12 mouse cellular contexts compared by ENCODE assay signal in the genomic region with DNA sequence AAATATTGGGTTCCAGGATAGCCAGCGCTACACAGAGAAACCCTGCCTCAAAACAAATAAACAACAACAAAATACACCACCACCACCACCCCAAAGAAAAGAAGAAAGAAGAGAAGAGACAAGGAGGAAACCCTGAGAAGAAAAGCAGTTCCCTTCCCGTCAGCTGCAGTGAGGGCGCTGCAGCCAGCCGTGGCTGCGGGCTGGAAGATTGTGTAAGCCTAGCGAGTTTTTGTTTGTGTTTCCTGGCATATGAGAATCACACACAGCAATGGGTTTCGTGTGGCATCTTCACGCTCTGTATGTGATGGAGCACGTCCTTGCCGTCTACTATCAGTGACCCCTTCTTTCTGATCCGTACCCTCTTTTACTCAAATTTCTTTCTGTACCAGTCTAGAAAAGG. TPM values are rescaled to one million over a fixed set of nuclear protein-coding genes. Genes with fewer than 3 reads are reported as not detected.
DNase-seq lines count a peak whose midpoint lies in the region; ATAC-seq and TF ChIP-seq lines count a peak whose summit lies in the region.
"Had no signal": no experiment of that assay in that cellular context is flagged by ENCODE, and none has a peak within 500 bp of the region (broad histone marks: within the 10 kb centered on the region; RNA-seq: fewer than 3 reads in every experiment).

No protein-coding gene starts in this region.

- no peaks in the 10 kb centered on the region for H3K9me3 ChIP-seq in lung, postnatal 0 days (ENCODE audit: low read length)
- no peaks in the 10 kb centered on the region for H3K9me3 ChIP-seq in limb, embryonic 11.5 days (ENCODE audit: control insufficient read depth, low read length)
- H3K9me3 ChIP-seq in midbrain, embryonic 15.5 days = no peaks in the 10 kb centered on the region
- H3K9me3 ChIP-seq: neural tube, embryonic 15.5 days had no signal

- no peak for TF ChIP-seq EP300 in lung, postnatal 0 days (IDR thresholded peaks at IDR 0.05)

- intact Hi-C loops in gastrocnemius, adult 2 months (cut with DNase I) = loop anchor here (2.0 kb wide), 1 partner anchor 26 kb away; no protein-coding TSS in a partner anchor

- no peak for TF ChIP-seq CTCF in gastrocnemius, adult 2 months (IDR thresholded peaks at IDR 0.05)
- peak; percentile 15; the same call in 1 of the 2 replicates for TF ChIP-seq CTCF in lung, postnatal 0 days (IDR thresholded peaks at IDR 0.05)
- TF ChIP-seq CTCF in lung, adult 2 months (IDR thresholded peaks at IDR 0.05; ENCODE audit: insufficient read depth, low read length) = no peak

- H3K79me2 ChIP-seq in myocyte (ENCODE audit: control insufficient read depth, insufficient read depth) = peaks cover 29% of the 10 kb centered on the region

- no peaks in the 10 kb centered on the region; the same call in 1 of the 2 replicates for H3K4me1 ChIP-seq in lung, postnatal 0 days (ENCODE audit: insufficient read depth, low read depth, low read length)
- peaks cover 11% of the 10 kb centered on the region for H3K4me1 ChIP-seq in lung, adult 2 months (ENCODE audit: control insufficient read depth, insufficient read depth, low read length)
- H3K4me1 ChIP-seq in limb, embryonic 11.5 days (ENCODE audit: control insufficient read depth, insufficient read depth, low read length) = peaks cover 34% of the 10 kb centered on the region
- peaks cover 11% of the 10 kb centered on the region for H3K4me1 ChIP-seq in midbrain, embryonic 15.5 days

- no peak overlapping the region for H3ac ChIP-seq in myocyte (ENCODE audit: control insufficient read depth, insufficient read length)

- H3K4me3 ChIP-seq in gastrocnemius, adult 2 months = peak overlapping the region; percentile 59
- no peak overlapping the region for H3K4me3 ChIP-seq in lung, postnatal 0 days (ENCODE audit: low read depth, low read length)
- no peak overlapping the region for H3K4me3 ChIP-seq in lung, adult 2 months (replicated peaks; ENCODE audit: extremely low read depth, low read depth, low read length)
- no peak overlapping the region for H3K4me3 ChIP-seq in limb, embryonic 11.5 days (ENCODE audit: low read depth, low read length)
- no peak overlapping the region for H3K4me3 ChIP-seq in myocyte
- no peak overlapping the region for H3K4me3 ChIP-seq in midbrain, embryonic 15.5 days
- H3K4me3 ChIP-seq: neural tube, embryonic 15.5 days had no signal

- H3K27me3 ChIP-seq in lung, postnatal 0 days (replicated peaks; ENCODE audit: insufficient read depth, low read length) = no peaks in the 10 kb centered on the region
- no peaks in the 10 kb centered on the region for H3K27me3 ChIP-seq in limb, embryonic 11.5 days (ENCODE audit: control insufficient read depth, insufficient read depth, low read length)
- H3K27me3 ChIP-seq in myocyte (ENCODE audit: control insufficient read depth, insufficient read depth, insufficient read length) = no peaks in the 10 kb centered on the region
- H3K27me3 ChIP-seq in midbrain, embryonic 15.5 days (replicated peaks) = no peaks in the 10 kb centered on the region
- H3K27me3 ChIP-seq: neural tube, embryonic 15.5 days had no signal

- no peak overlapping the region for H3K4me2 ChIP-seq in lung, postnatal 0 days (replicated peaks; ENCODE audit: low read depth, low read length)
- H3K4me2 ChIP-seq in limb, embryonic 11.5 days (ENCODE audit: low read depth, severe bottlenecking) = no peak overlapping the region
- peak overlapping the region; percentile 82 for H3K4me2 ChIP-seq in myocyte (ENCODE audit: low read depth)
- H3K4me2 ChIP-seq in midbrain, embryonic 15.5 days = no peak overlapping the region
- H3K4me2 ChIP-seq: neural tube, embryonic 15.5 days had no signal

- H3K27ac ChIP-seq in gastrocnemius, adult 2 months = peak overlapping the region; percentile 95
- H3K27ac ChIP-seq in lung, postnatal 0 days (ENCODE audit: low read length) = no peak overlapping the region
- H3K27ac ChIP-seq in limb, embryonic 11.5 days (replicated peaks; ENCODE audit: low read depth, low read length) = 0 out of 2 replicates have a peak overlapping the region, but pooled peaks have one; percentile 5
- H3K27ac ChIP-seq in midbrain, embryonic 15.5 days = no peak overlapping the region
- H3K27ac ChIP-seq: neural tube, embryonic 15.5 days had no signal

- 61% methylated on average over 11 of the region's 11 CpGs for WGBS in lung, postnatal 0 days
- 61% methylated on average over 11 of the region's 11 CpGs for WGBS in lung, adult 2 months
- WGBS in limb, embryonic 11.5 days = 86% methylated on average over 11 of the region's 11 CpGs
- 76% methylated on average over 11 of the region's 11 CpGs for WGBS in midbrain, embryonic 15.5 days

- no peak for DNase-seq in gastrocnemius, adult 2 months
- DNase-seq in gastrocnemius, postnatal 10 days = no peak
- DNase-seq in lung, postnatal 0 days (ENCODE audit: low spot score) = no peak
- DNase-seq in lung, adult 2 months = no peak
- no peak for DNase-seq in limb, embryonic 11.5 days (ENCODE audit: low spot score)
- DNase-seq in adrenal gland, postnatal 14 days = no peak
- DNase-seq: cerebellum, adult 11 months; kidney, adult 18-20 months; thymus, postnatal 36 days had no signal

- no peak for TF ChIP-seq POLR2A in lung, adult 2 months (IDR thresholded peaks at IDR 0.05; ENCODE audit: borderline replicate concordance, extremely low read depth, low read depth, low read length)
- TF ChIP-seq POLR2A in myocyte (IDR thresholded peaks at IDR 0.05; ENCODE audit: insufficient read length, low read depth) = no peak

- H3K9ac ChIP-seq in lung, postnatal 0 days (replicated peaks; ENCODE audit: low read depth) = no peak overlapping the region
- no peak overlapping the region for H3K9ac ChIP-seq in limb, embryonic 11.5 days (ENCODE audit: low read length)
- no peak overlapping the region for H3K9ac ChIP-seq in midbrain, embryonic 15.5 days
- H3K9ac ChIP-seq: neural tube, embryonic 15.5 days had no signal

- no peaks in the 10 kb centered on the region for H3K36me3 ChIP-seq in lung, postnatal 0 days (ENCODE audit: insufficient read depth, low read length)
- no peaks in the 10 kb centered on the region for H3K36me3 ChIP-seq in limb, embryonic 11.5 days (ENCODE audit: control insufficient read depth, insufficient read depth, low read length)
- H3K36me3 ChIP-seq in myocyte (ENCODE audit: control insufficient read depth, insufficient read depth) = no peaks in the 10 kb centered on the region
- no peaks in the 10 kb centered on the region for H3K36me3 ChIP-seq in midbrain, embryonic 15.5 days (replicated peaks)
- H3K36me3 ChIP-seq: neural tube, embryonic 15.5 days had no signal

- ATAC-seq in lung, postnatal 0 days = no peak
- no peak for ATAC-seq in limb, embryonic 11.5 days (ENCODE audit: insufficient number of reproducible peaks, low FRiP score, low TSS enrichment, low read depth)
- no peak for ATAC-seq in midbrain, embryonic 15.5 days (replicated peaks)

TF ChIP-seq in myocyte, 11 proteins besides CTCF, POLR2A, EP300 and RAD21:
- no peak for TF ChIP-seq MYOD1 (IDR thresholded peaks at IDR 0.05; ENCODE audit: control insufficient read depth in 1 of 3, insufficient read length in 2 of 3, low read depth in 2 of 3)
- no peak for TF ChIP-seq TCF12 (IDR thresholded peaks at IDR 0.05; ENCODE audit: insufficient read depth, poor library complexity, severe bottlenecking)
- no peak for TF ChIP-seq TCF3 (IDR thresholded peaks at IDR 0.05; ENCODE audit: insufficient read length, low read depth)
- no peak for TF ChIP-seq MYOG (IDR thresholded peaks at IDR 0.05; ENCODE audit: control insufficient read depth in 1 of 3, insufficient read depth in 1 of 3, insufficient read length in 2 of 3, low read depth in 2 of 3)
- TF ChIP-seq POLR2AphosphoS2 (IDR thresholded peaks at IDR 0.05; ENCODE audit: insufficient read length, low read depth) = no peak
- no peak for TF ChIP-seq SRF (IDR thresholded peaks at IDR 0.05; ENCODE audit: control insufficient read depth, insufficient read length, low read depth)
- TF ChIP-seq CEBPB (IDR thresholded peaks at IDR 0.05; ENCODE audit: insufficient read depth, poor library complexity, severe bottlenecking) = no peak
- no peak for TF ChIP-seq REST (IDR thresholded peaks at IDR 0.05; ENCODE audit: insufficient read depth, insufficient read length)
- no peak for TF ChIP-seq MAX (IDR thresholded peaks at IDR 0.05; ENCODE audit: low read depth)
- no peak for TF ChIP-seq E2F4 (IDR thresholded peaks at IDR 0.05; ENCODE audit: insufficient read depth)

RNA-seq across cellular contexts. Expression of a gene that starts 14.1 kb away (rescaled TPM):
- 10 to 100 TPM; 29.1 to 30.7 TPM for total RNA-seq in gastrocnemius, adult 2 months (2021)
- 10 to 100 TPM; 30.2 to 31.5 TPM for total RNA-seq in gastrocnemius, postnatal 10 days (2021)
- polyA plus RNA-seq in lung, postnatal 0 days (2015; fragmentation: Nextera tagmentation; extraction: Ambion mirVana) = 2.4 and 3.0 TPM in 2 replicates
- polyA plus RNA-seq in lung, adult 2 months (2012; rRNA removed) = 33.3 and 41.7 TPM in 2 replicates
- polyA plus RNA-seq in limb, embryonic 11.5 days (2014; fragmentation: Nextera tagmentation; extraction: Ambion mirVana) = 2.3 and 2.7 TPM in 2 replicates
- polyA plus RNA-seq in myocyte (2012; fragmentation: generic; extraction: Trizol) = 32.6 TPM
- 36.1 and 39.8 TPM in 2 replicates for total RNA-seq in adrenal gland, postnatal 14 days (2021)
- 1.8 TPM in 2 replicates for polyA plus RNA-seq in midbrain, embryonic 15.5 days (2015; fragmentation: Nextera tagmentation; extraction: Ambion mirVana)

RNA-seq across cellular contexts. Expression of a gene that starts 39.1 kb away (rescaled TPM):
- total RNA-seq in gastrocnemius, adult 2 months (2021) = 1 to 10 TPM; 1.5 to 1.6 TPM
- total RNA-seq in gastrocnemius, postnatal 10 days (2021) = 1 to 10 TPM; 3.6 to 7.5 TPM
- polyA plus RNA-seq in lung, postnatal 0 days (2015; fragmentation: Nextera tagmentation; extraction: Ambion mirVana) = 5.8 and 6.2 TPM in 2 replicates
- polyA plus RNA-seq in lung, adult 2 months (2012; rRNA removed) = 15.2 and 22.0 TPM in 2 replicates
- polyA plus RNA-seq in limb, embryonic 11.5 days (2014; fragmentation: Nextera tagmentation; extraction: Ambion mirVana) = 4.5 and 5.6 TPM in 2 replicates
- polyA plus RNA-seq in myocyte (2012; fragmentation: generic; extraction: Trizol) = 3.4 TPM
- 3.3 and 8.9 TPM in 2 replicates for total RNA-seq in adrenal gland, postnatal 14 days (2021)
- polyA plus RNA-seq in midbrain, embryonic 15.5 days (2015; fragmentation: Nextera tagmentation; extraction: Ambion mirVana) = 5.3 and 7.3 TPM in 2 replicates

Comparison
In these comparisons a context has a peak if more than half of its experiments do, and no peak if none do; other contexts are left out.
1. H3K27ac ChIP-seq: peak in gastrocnemius, adult 2 months (single experiment) and limb, embryonic 11.5 days (single experiment); none in lung, postnatal 0 days (single experiment) and midbrain, embryonic 15.5 days (single experiment).